Mouse (Mus musculus): Measurements from ENCODE around the gene Bin2. TPM values are rescaled to one million over a fixed set of nuclear protein-coding genes. Genes with fewer than 3 reads are reported as not detected.

Gene Bin2
- polyA plus RNA-seq, 1 experiment: 114 TPM

GRCm38 (mm10) chr15:100632323-100632722 lies 37.0 kb downstream of the Bin2 start:
- peaks cover 34% of the 10 kb centered on the region for H3K4me1 ChIP-seq (replicated peaks; ENCODE audit: control insufficient read depth, insufficient read depth, low read length)
- H3K36me3 ChIP-seq (ENCODE audit: control insufficient read depth, insufficient read depth, low read length): no peaks in the 10 kb centered on the region
- no peak overlapping the region for H3K27ac ChIP-seq (ENCODE audit: control insufficient read depth, insufficient read depth, low read length)
- no peak for DNase-seq
- 88% methylated on average over 5 of the region's 5 CpGs for WGBS
- TF ChIP-seq CTCF (IDR thresholded peaks at IDR 0.05; ENCODE audit: borderline replicate concordance, control insufficient read depth, extremely low read depth, insufficient read depth, low read length, poor library complexity) (no peak), POLR2A (IDR thresholded peaks at IDR 0.05; ENCODE audit: control insufficient read depth, extremely low read depth, insufficient read depth, low read length, poor library complexity) (no peak)
- H3K4me3 ChIP-seq (ENCODE audit: control insufficient read depth, insufficient read depth, low read length): no peak overlapping the region
- peaks cover 17% of the 10 kb centered on the region for H3K27me3 ChIP-seq (ENCODE audit: control insufficient read depth, insufficient read depth, low read length)

- H3K27me3 ChIP-seq (ENCODE audit: control insufficient read depth, insufficient read depth, low read length): peaks cover 12% of the 10 kb centered on the region
- no peak overlapping the region for H3K4me3 ChIP-seq (ENCODE audit: control insufficient read depth, insufficient read depth, low read length)
- no peaks in the 10 kb centered on the region for H3K36me3 ChIP-seq (ENCODE audit: control insufficient read depth, insufficient read depth, low read length)
- no peak overlapping the region for H3K27ac ChIP-seq (ENCODE audit: control insufficient read depth, insufficient read depth, low read length)
- H3K4me1 ChIP-seq (replicated peaks; ENCODE audit: control insufficient read depth, insufficient read depth, low read length): peaks cover 28% of the 10 kb centered on the region
- DNase-seq: no peak
- WGBS: 44% methylated on average over 12 of the region's 12 CpGs
- TF ChIP-seq POLR2A (IDR thresholded peaks at IDR 0.05; ENCODE audit: control insufficient read depth, extremely low read depth, insufficient read depth, low read length, poor library complexity) (no peak), CTCF (IDR thresholded peaks at IDR 0.05; ENCODE audit: borderline replicate concordance, control insufficient read depth, extremely low read depth, insufficient read depth, low read length, poor library complexity) (no peak)
Measured at GRCm38 (mm10) chr15:100631454-100632170, 37.7 kb downstream of the Bin2 start.

GRCm38 (mm10) chr15:100630126-100630525 lies 39.2 kb downstream of the Bin2 start:
- WGBS: 31% methylated on average over 3 of the region's 3 CpGs
- TF ChIP-seq CTCF (IDR thresholded peaks at IDR 0.05; ENCODE audit: borderline replicate concordance, control insufficient read depth, extremely low read depth, insufficient read depth, low read length, poor library complexity): no peak
- TF ChIP-seq POLR2A (IDR thresholded peaks at IDR 0.05; ENCODE audit: control insufficient read depth, extremely low read depth, insufficient read depth, low read length, poor library complexity): no peak
- Histone ChIP-seq H3K27ac (ENCODE audit: control insufficient read depth, insufficient read depth, low read length) (no peak overlapping the region), H3K4me1 (replicated peaks; ENCODE audit: control insufficient read depth, insufficient read depth, low read length) (peaks cover 23% of the 10 kb centered on the region), H3K27me3 (ENCODE audit: control insufficient read depth, insufficient read depth, low read length) (peaks cover 2% of the 10 kb centered on the region; the same call in 1 of the 2 replicates), H3K4me3 (ENCODE audit: control insufficient read depth, insufficient read depth, low read length) (no peak overlapping the region), H3K36me3 (ENCODE audit: control insufficient read depth, insufficient read depth, low read length) (no peaks in the 10 kb centered on the region)
- DNase-seq: no peak

GRCm38 (mm10) chr15:100628797-100629196 lies 40.6 kb downstream of the Bin2 start:
- Histone ChIP-seq H3K4me3 (ENCODE audit: control insufficient read depth, insufficient read depth, low read length) (no peak overlapping the region), H3K27ac (ENCODE audit: control insufficient read depth, insufficient read depth, low read length) (no peak overlapping the region), H3K36me3 (ENCODE audit: control insufficient read depth, insufficient read depth, low read length) (no peaks in the 10 kb centered on the region), H3K27me3 (ENCODE audit: control insufficient read depth, insufficient read depth, low read length) (no peaks in the 10 kb centered on the region), H3K4me1 (replicated peaks; ENCODE audit: control insufficient read depth, insufficient read depth, low read length) (peaks cover 23% of the 10 kb centered on the region)
- 82% methylated on average over 7 of the region's 7 CpGs for WGBS
- no peak for DNase-seq
- TF ChIP-seq CTCF (IDR thresholded peaks at IDR 0.05; ENCODE audit: borderline replicate concordance, control insufficient read depth, extremely low read depth, insufficient read depth, low read length, poor library complexity) (no peak), POLR2A (IDR thresholded peaks at IDR 0.05; ENCODE audit: control insufficient read depth, extremely low read depth, insufficient read depth, low read length, poor library complexity) (no peak)

GRCm38 (mm10) chr15:100627774-100628370 lies 41.5 kb downstream of the Bin2 start:
- no peak for TF ChIP-seq POLR2A (IDR thresholded peaks at IDR 0.05; ENCODE audit: control insufficient read depth, extremely low read depth, insufficient read depth, low read length, poor library complexity)
- no peak for TF ChIP-seq CTCF (IDR thresholded peaks at IDR 0.05; ENCODE audit: borderline replicate concordance, control insufficient read depth, extremely low read depth, insufficient read depth, low read length, poor library complexity)
- Histone ChIP-seq H3K4me1 (replicated peaks; ENCODE audit: control insufficient read depth, insufficient read depth, low read length) (peaks cover 20% of the 10 kb centered on the region), H3K4me3 (ENCODE audit: control insufficient read depth, insufficient read depth, low read length) (no peak overlapping the region), H3K27me3 (ENCODE audit: control insufficient read depth, insufficient read depth, low read length) (no peaks in the 10 kb centered on the region), H3K27ac (ENCODE audit: control insufficient read depth, insufficient read depth, low read length) (no peak overlapping the region), H3K36me3 (ENCODE audit: control insufficient read depth, insufficient read depth, low read length) (no peaks in the 10 kb centered on the region)
- DNase-seq: no peak
- WGBS: 84% methylated on average over 11 of the region's 11 CpGs

- Histone ChIP-seq H3K27ac (ENCODE audit: control insufficient read depth, insufficient read depth, low read length) (no peak overlapping the region), H3K4me1 (replicated peaks; ENCODE audit: control insufficient read depth, insufficient read depth, low read length) (peaks cover 18% of the 10 kb centered on the region), H3K4me3 (ENCODE audit: control insufficient read depth, insufficient read depth, low read length) (no peak overlapping the region), H3K36me3 (ENCODE audit: control insufficient read depth, insufficient read depth, low read length) (no peaks in the 10 kb centered on the region), H3K27me3 (ENCODE audit: control insufficient read depth, insufficient read depth, low read length) (no peaks in the 10 kb centered on the region)
- no peak for DNase-seq
- TF ChIP-seq CTCF (IDR thresholded peaks at IDR 0.05; ENCODE audit: borderline replicate concordance, control insufficient read depth, extremely low read depth, insufficient read depth, low read length, poor library complexity) (no peak), POLR2A (IDR thresholded peaks at IDR 0.05; ENCODE audit: control insufficient read depth, extremely low read depth, insufficient read depth, low read length, poor library complexity) (no peak)
- 74% methylated on average over 10 of the region's 10 CpGs for WGBS
Measured at GRCm38 (mm10) chr15:100627287-100627686, 42.1 kb downstream of the Bin2 start.

Data from thymus, adult 2 months (tissue).